Mouse (Mus musculus) kidney, postnatal 10 days (tissue): ENCODE data around the gene Tomm70a.

ENCODE experiments used
- DNase-seq: peaks from one replicate; pipeline ENCODE4 v3.0.0; 2021; ENCODE audit warnings: mixed read lengths

Gene Tomm70a

DNA sequence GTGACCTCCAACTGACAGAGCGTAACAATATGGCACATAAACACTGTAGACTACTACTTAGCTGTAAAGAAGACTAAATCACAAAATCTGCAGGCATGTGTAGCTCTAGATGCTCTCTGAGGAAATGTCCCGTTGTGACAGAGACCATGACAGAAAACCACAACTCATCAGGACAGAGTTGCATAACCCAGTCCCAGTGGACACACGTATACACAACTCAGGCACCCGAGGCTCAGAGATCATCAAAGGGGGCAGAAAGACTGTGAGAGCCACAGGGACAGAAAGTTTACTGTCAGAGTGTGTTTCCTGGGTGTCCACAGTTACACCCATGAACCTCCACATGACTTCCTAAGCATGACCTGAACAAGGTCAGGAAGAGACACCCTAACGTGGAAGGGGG, 75.1 kb downstream of the Tomm70a start:
- DNase-seq, result no peak

DNA sequence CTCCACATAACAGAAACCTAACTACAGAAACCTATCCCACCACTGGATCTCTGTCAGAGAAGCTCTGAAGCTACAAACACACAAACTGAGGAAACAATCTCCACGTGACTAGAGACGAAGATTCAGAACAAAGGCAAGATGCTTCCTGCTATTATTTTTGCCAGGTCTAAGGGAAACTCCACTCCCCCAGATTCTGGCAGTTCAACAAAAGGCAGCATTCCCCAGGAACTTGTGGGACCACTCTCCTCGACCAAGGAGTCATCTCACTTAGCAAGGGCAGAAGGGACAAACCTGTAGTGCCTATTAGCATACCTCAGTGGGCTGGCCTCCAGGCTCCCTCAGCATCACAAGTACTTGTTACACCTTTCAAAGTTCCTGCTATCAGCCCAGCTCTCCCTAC, 75.8 kb downstream of the Tomm70a start:
- no peak for DNase-seq
